Mouse (Mus musculus): ENCODE data around the gene Htr1d. TPM values are rescaled to one million over a fixed set of nuclear protein-coding genes. Genes with fewer than 3 reads are reported as not detected.

Htr1d gene
- total RNA-seq, 2 experiments from 2014 or later: 0.15 to 0.24 TPM

DNA sequence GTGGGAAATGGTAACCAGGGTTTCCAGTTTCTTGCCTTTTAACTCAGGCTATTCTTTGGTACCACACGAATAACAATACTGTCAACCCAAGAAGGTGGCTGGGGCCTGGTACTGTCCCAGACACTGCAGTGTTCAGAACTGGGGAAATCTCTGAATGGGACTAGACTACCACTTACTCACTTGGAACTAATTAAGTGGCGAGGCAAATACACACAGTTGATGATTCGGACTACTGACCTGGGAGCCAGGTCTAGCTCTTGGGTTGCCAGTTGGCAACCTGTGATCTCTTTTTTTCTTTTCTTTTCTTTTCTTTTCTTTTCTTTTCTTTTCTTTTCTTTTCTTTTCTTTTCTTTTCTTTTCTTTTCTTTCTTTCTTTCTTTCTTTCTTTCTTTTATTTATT is 29.0 kb downstream of the Htr1d start:
- no peak for DNase-seq

DNA sequence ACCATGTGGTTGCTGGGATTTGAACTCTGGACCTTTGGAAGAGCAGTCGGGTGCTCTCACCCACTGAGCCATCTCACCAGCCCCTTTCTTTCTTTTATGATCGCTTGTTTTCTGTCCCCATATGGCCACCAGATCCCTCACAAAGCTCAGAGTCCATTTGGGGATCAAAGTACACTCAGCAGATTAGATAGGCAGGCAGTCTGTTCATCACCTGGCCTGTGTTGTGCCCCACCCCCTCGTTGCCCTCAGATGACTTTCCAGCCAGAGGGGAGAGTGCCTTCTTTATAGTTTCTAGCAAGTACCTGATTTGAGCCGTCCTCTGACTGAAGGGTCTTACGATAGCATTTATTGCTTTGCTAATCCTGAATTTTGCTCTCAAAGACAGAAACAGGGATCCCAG is 29.5 kb downstream of the Htr1d start:
- DNase-seq: no peak

DNA sequence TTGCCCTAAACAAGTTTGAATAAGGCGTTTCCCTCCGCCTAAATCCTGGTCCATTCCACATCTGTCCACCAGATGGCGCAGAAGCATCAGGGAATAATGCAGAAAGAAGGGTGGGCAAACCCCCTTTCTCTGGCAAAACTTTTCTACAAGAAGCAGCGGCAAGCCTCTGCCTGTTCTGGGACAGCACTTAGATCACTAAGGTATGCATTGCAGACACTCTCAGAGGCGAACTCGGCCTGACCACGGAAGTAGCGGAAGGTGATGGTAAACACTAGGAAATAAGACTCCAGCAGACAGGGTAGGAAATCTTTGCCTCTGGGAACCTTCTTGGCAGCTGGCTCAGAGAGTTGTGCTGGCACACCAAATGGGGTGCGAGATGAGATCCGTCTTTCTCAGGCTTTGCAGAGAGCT is 31.5 kb downstream of the Htr1d start:
- peak; percentile 87 for DNase-seq

GRCm38 (mm10) chr4:136456516-136457218 is 33.3 kb downstream of the Htr1d start:
- DNase-seq: no peak

DNA sequence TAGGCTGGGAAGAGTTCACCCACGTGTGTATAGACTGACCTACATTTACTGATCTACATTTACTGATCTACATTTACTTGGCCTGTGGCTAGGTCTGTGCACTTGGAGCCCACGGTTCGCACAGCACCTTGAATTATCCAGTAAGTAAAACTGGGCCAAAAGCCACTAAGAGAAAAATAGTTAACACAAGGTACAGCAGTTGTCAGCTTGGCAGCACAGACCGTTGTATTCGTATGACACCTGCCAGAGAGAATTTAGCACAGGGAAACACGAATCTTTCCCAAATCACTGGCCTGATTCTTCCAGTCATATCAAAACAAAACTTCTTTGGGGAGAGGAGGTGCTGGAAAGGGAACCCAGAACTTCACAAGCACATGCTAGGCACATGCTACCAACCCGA is 35.0 kb downstream of the Htr1d start:
- no peak for DNase-seq

DNA sequence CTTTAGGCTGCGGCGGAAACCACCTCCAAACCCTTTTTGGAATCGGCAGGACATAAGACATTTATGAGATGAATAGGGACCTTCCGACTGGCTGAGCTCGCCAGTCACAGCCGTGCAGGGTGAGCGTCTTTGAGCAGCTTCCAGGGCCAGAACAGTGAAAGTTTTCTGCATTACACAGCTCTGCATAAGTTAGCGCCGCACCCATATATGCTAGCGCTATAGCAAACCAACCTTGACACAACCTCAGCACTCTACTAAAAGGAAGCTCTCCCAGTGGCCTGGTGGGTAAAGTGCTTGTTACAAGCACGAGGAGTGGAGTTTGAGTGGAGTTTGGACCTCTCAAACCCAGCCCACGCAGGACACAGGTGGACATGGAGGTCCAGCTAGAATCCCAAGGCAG is 35.9 kb downstream of the Htr1d start:
- no peak for DNase-seq

DNA sequence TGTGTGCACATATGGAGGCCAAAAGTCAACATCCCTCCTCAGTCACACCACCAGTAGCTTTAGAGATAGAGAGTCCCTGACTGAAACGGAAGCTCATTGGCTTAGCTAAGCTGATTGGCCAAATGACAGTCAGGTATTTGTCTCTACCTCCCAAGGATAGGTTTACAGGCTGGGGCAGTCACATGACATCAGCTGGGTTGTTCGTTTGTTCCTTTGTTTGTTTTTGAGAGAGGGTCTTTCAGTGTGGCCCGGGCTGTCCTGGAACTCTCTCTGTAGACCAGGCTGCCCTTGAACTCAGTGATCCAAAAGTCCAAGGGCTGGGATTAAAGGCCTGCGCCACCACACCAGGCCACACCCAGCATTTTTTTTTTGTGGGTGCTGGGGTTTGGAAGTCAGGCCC is 37.9 kb downstream of the Htr1d start:
- no peak for DNase-seq

DNA sequence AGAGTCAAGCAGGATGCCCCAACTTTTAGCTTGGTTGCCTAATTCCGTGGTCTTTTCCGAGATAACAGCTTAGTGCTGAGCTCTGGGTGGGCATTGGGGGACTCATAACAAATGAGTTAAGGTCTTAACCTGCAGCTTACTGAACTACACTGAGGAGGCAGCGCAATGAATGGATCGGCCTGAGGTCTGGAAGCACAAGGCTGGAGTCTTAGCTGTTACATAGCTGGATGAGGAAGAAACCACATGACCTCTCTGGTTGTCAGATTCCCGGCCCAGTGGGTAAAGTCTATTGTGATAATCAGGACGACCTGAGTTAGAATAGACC is 38.4 kb downstream of the Htr1d start:
- no peak for DNase-seq

GRCm38 (mm10) chr4:136462086-136462838 is 38.9 kb downstream of the Htr1d start, which contains the start of gene 6030445D17Rik:
TSS of gene 6030445D17Rik (plus strand) at chr4:136462250.
- peak; percentile 86 for DNase-seq

DNA sequence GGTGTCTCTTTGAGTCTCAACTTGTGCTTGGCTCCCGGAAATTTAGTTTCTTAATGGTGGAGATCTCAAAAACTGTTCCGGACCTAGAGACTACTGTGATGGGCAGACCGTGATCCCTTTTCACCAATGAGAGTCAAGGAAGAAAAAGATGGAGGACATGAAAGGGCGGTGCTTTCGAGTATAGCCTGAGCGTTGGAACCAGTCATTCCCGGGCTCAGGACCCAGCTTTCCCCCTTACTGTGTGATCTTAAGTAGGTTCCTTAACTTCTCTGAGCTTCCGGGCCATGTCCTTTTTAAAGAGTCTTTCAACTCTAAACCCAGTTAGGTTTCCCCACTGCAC is 39.5 kb downstream of the Htr1d start:
- DNase-seq: peak; percentile 23

DNA sequence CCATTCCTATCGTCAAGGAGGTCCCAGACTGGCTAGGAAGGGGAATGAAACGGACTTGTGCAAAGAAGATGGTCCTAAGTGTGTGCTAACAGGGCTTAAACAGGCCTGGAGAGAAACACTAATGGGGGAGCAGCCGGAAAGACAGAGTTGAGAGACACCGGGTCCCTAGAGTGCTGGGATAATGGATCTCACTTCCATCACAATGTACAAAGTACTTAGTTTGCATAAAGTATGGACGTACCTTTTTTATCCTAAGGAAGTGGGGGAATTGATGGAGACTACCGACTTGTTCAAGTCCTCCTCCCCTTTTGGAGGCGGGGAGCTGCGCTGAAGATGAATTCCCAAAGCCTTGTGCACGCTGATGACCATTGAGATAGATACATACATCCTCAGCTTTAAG is 40.1 kb downstream of the Htr1d start:
- no peak for DNase-seq

DNA sequence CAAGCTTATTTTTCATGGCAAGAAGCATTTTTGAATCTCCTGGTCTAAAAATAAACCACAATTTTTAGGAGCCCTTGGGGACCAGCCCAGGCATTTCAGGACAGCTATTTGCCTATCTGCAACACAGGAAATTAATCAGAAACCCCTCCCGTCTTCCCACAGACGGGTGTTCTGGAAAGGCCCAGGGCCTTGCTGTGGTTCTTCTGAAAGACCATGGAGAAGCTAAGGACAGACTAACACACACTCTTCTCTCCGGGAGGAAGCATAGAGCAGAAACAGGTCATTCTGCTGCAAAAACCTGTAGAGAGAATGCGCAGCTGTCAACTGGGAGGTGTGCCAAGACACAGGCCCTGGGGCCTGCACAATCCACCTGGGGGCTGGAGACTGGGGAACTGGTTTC is 42.9 kb downstream of the Htr1d start:
- DNase-seq: peak; percentile 71

DNA sequence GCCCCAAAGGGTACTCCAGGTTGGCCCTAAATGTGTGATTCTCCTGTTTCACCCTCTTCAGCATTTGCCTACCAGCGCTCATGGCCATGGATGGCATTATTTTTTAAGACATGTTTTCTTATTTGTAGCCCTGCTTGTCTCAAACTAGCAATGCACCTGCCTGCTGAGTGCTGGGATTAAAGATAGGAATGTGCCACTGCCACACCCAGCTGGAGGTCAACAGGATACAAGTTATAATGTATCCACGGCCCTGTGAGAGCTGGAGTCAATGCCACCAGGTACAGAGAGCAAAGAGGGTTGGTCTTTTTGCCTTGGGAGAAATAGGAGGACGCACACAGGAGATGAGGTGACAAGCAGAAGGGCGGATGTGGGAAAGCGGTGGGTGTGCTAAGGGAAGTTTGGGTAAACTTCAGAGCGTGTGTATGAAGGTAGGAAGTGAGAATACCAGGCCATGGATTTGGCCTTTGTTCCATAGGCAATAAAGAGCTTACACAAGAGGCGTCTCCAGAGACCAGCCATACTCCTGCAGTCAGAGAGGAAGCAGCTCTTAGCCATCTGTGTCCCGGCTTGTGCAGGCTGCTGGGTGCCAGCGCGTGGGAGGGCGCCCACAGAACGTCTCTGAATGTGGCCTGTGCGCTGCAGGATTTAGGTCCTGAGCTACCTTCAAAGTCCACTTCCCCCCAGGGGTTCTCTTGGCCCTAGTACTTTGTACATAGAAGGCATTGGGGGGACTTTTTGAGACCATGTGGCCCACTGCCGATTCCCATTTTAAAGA is 45.4 kb downstream of the Htr1d start:
- DNase-seq: peak; percentile 47

- DNase-seq: peak; percentile 98
Observed at GRCm38 (mm10) chr4:136469371-136469903, 46.1 kb downstream of the Htr1d start, which contains the start of gene Luzp1. TSS of gene Luzp1 (plus strand) at chr4:136469761.

- no peak for DNase-seq
Observed at GRCm38 (mm10) chr4:136469941-136470346, 46.6 kb downstream of the Htr1d start.

GRCm38 (mm10) chr4:136470347-136471071 is 47.2 kb downstream of the Htr1d start:
- DNase-seq: peak; percentile 68

- no peak for DNase-seq
Observed at GRCm38 (mm10) chr4:136476692-136477091, 53.4 kb downstream of the Htr1d start.

DNA sequence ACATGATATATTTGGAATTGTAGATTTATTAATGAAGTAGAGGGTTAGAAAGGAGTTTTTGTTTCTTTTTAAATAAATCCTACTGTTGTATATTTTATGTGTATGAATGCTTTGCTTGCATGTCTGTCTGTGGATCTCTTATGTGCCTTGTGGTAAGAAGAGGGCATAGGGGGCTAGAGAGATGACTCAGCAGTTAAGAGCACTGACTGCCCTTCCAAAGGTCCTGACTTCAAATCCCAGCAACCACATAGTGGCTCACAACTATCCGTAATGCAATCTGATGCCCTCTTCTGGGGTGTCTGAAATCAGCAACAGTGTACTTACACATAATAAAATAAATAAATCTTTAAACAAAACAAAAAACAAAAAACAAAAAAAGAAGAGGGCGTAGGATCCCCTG is 63.2 kb downstream of the Htr1d start:
- DNase-seq: no peak
